Mouse (Mus musculus) embryonic fibroblast, embryonic 13.5 days (primary cell): ENCODE measurements at regions not wholly inside any gene's neighbourhood (a gene's known extent, or its start where the extent isn't known, plus 50 kb on each side); places are given as distances from the start of the nearest gene placed in this dataset.

Experiments used
- CTCF ChIP-seq: IDR thresholded peaks from 2 replicates; pipeline ENCODE4 v1.5.1; 2011; ENCODE audit warnings: mild to moderate bottlenecking, control low read depth, low read length, moderate library complexity, borderline replicate concordance; ENCODE audit not compliant: insufficient read depth
- POLR2A ChIP-seq: IDR thresholded peaks from 2 replicates; pipeline ENCODE4 v1.6.1; 2011; ENCODE audit warnings: low read depth, mild to moderate bottlenecking, control low read depth, low read length, moderate library complexity

GRCm38 (mm10) chr10:43751881-43752675 is 149.5 kb downstream of the Qrsl1 start:
- TF ChIP-seq CTCF, result no peak
- TF ChIP-seq POLR2A, result no peak
